Mouse (Mus musculus): ENCODE measurements around the gene Tnfrsf26.

DNA sequence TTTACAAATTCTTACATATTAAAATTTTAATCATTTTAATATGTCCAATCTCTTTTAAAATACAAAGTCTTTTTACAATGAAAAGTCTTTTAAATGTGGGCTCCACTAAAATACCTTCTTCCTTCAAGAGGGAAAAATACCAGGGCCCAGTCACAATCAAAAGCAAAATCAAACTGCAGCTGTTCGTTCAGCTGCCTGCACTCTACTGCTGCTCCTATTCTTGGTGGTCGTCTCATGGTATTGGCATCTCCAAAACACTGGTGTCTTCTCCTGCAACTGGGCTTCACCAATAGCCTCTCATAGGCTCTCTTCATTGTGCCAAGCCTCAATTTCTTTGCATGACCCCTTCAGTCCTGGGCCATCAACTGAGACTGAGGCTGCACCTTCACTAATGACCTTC lies 34.9 kb upstream of the Tnfrsf26 start:
- no peak for TF ChIP-seq FLI1 (IDR thresholded peaks at IDR 0.05; ENCODE audit: low read length)
- TF ChIP-seq GATA1 (IDR thresholded peaks at IDR 0.05; ENCODE audit: borderline replicate concordance, low read length): no peak
